Mouse (Mus musculus) kidney, adult 9 months (tissue): ENCODE measurements at regions not wholly inside any gene's neighbourhood (a gene's known extent, or its start where the extent isn't known, plus 50 kb on each side); places are given as distances from the start of the nearest gene placed in this dataset.

Experiments
- DNase-seq: peaks from one replicate; pipeline ENCODE4 v3.0.0; 2022

- DNase-seq: no peak
These were observed 276.8 kb downstream of the Ankrd50 start for GRCm38 (mm10) chr3:38207867-38208266.

- peak; percentile 87 for DNase-seq
These were observed 282.6 kb downstream of the Ankrd50 start for GRCm38 (mm10) chr3:38201861-38202656.

- no peak for DNase-seq
These were observed 290.6 kb downstream of the Ankrd50 start for GRCm38 (mm10) chr3:38194001-38194400.

- DNase-seq: no peak
These were observed 297.2 kb downstream of the Ankrd50 start for GRCm38 (mm10) chr3:38187406-38187896.

- DNase-seq: no peak
These were observed 298.1 kb downstream of the Ankrd50 start for GRCm38 (mm10) chr3:38186503-38186902.

GRCm38 (mm10) chr3:38178295-38178694 is 306.3 kb downstream of the Ankrd50 start:
- DNase-seq: peak; percentile 20

GRCm38 (mm10) chr3:38175946-38176345 is 308.7 kb downstream of the Ankrd50 start:
- no peak for DNase-seq

- DNase-seq: peak; percentile 59
These were observed 309.8 kb downstream of the Ankrd50 start for GRCm38 (mm10) chr3:38174735-38175280.

GRCm38 (mm10) chr3:38152408-38152807 is 332.2 kb downstream of the Ankrd50 start:
- DNase-seq: no peak

- DNase-seq: peak; percentile 72
These were observed 332.8 kb downstream of the Ankrd50 start for GRCm38 (mm10) chr3:38151821-38152220.

- DNase-seq: peak; percentile 72
These were observed 338.0 kb downstream of the Ankrd50 start for GRCm38 (mm10) chr3:38146663-38147062.

GRCm38 (mm10) chr3:38145444-38145843 is 339.2 kb downstream of the Ankrd50 start:
- no peak for DNase-seq

GRCm38 (mm10) chr3:38144650-38145049 is 340.0 kb downstream of the Ankrd50 start:
- DNase-seq: no peak

GRCm38 (mm10) chr3:38143147-38143883 is 341.3 kb downstream of the Ankrd50 start:
- DNase-seq: peak; percentile 72

GRCm38 (mm10) chr3:38139387-38139786 is 345.3 kb downstream of the Ankrd50 start:
- no peak for DNase-seq

GRCm38 (mm10) chr3:38138014-38138413 is 346.6 kb downstream of the Ankrd50 start:
- no peak for DNase-seq

GRCm38 (mm10) chr3:38135808-38136214 is 348.8 kb downstream of the Ankrd50 start:
- DNase-seq: no peak

GRCm38 (mm10) chr3:38134425-38134824 is 350.2 kb downstream of the Ankrd50 start:
- DNase-seq: peak; percentile 53

- DNase-seq: no peak
These were observed 352.8 kb downstream of the Ankrd50 start for GRCm38 (mm10) chr3:38131887-38132220.

- peak; percentile 36 for DNase-seq
These were observed 353.3 kb downstream of the Ankrd50 start for GRCm38 (mm10) chr3:38131176-38131886.

GRCm38 (mm10) chr3:38130088-38130487 is 354.6 kb downstream of the Ankrd50 start:
- DNase-seq: peak; percentile 69

- DNase-seq: no peak
These were observed 355.5 kb downstream of the Ankrd50 start for GRCm38 (mm10) chr3:38129167-38129500.

GRCm38 (mm10) chr3:38128486-38129166 is 356.0 kb downstream of the Ankrd50 start:
- DNase-seq: peak; percentile 73
